Mouse (Mus musculus) forebrain, embryonic 14.5 days (tissue): Measurements from ENCODE around the gene Cadps. TPM values are rescaled to one million over a fixed set of nuclear protein-coding genes. Genes with fewer than 3 reads are reported as not detected.

ENCODE experiments used
- ATAC-seq: fragments of 200-750 bp; cut with Nextera tagmentation; 2 replicates; pipeline ENCODE4 v1.8.0; 2017; ENCODE audit warnings: mild to moderate bottlenecking, moderate library complexity
- DNase-seq: peaks from one replicate; pipeline ENCODE4 v3.0.0-alpha.2; 2015; ENCODE audit warnings: low spot score
- H3K27ac ChIP-seq: fragments of 300-500 bp; sonication (generic); 2 replicates; pipeline ENCODE4 v1.5.1; 2014; ENCODE audit warnings: low read depth, mild to moderate bottlenecking, control low read depth, low read length, moderate library complexity
- H3K27me3 ChIP-seq: fragments of 300-500 bp; sonication (generic); replicated peaks from 2 replicates; pipeline ENCODE4 v1.6.1; 2014; ENCODE audit warnings: low read length, control low read depth, mixed read lengths; ENCODE audit not compliant: control insufficient read depth, insufficient read depth
- H3K36me3 ChIP-seq: fragments of 300-500 bp; sonication (generic); 2 replicates; pipeline ENCODE4 v1.6.1; 2014; ENCODE audit warnings: low read length, control low read depth; ENCODE audit not compliant: control insufficient read depth, insufficient read depth
- H3K4me1 ChIP-seq: fragments of 300-500 bp; sonication (generic); 2 replicates; pipeline ENCODE4 v1.6.1; 2014; ENCODE audit warnings: antibody characterized with exemption, low read length, control low read depth; ENCODE audit not compliant: control insufficient read depth, insufficient read depth
- H3K4me2 ChIP-seq: fragments of 300-500 bp; sonication (generic); 2 replicates; pipeline ENCODE4 v1.6.1; 2014; ENCODE audit warnings: mild to moderate bottlenecking, control low read depth, low read length
- H3K4me3 ChIP-seq: fragments of 300-500 bp; sonication (generic); 2 replicates; pipeline ENCODE4 v1.5.1; 2014; ENCODE audit warnings: low read depth, low read length, control low read depth
- H3K9ac ChIP-seq: fragments of 300-500 bp; sonication (generic); 2 replicates; pipeline ENCODE4 v1.6.1; 2014; ENCODE audit warnings: mild to moderate bottlenecking, low read length, control low read depth, moderate library complexity
- H3K9me3 ChIP-seq: fragments of 300-500 bp; sonication (generic); replicated peaks from 2 replicates; pipeline ENCODE4 v1.6.1; 2016; ENCODE audit warnings: low read length, control low read depth, mixed read lengths; ENCODE audit not compliant: control insufficient read depth
- WGBS: fragments of 180-500 bp; shearing (Covaris S2); extraction: QIAGEN DNeasy Blood & Tissue Kit; methylation state at CpG from one replicate; pipeline ENCODE4 v1.1.7; 2014; 5-methylcytosine and 5-hydroxymethylcytosine counted together
- polyA plus RNA-seq: library from polyadenylated mRNA; unstranded; fragments of >200 nt; fragmentation: Nextera tagmentation; extraction: Ambion mirVana; gene quantifications from 2 replicates; pipeline ENCODE4 v1.2.1, GENCODE M21; 2014

Gene Cadps
- polyA plus RNA-seq, 1 experiment from 2014 or later, result 36.0 TPM

DNA sequence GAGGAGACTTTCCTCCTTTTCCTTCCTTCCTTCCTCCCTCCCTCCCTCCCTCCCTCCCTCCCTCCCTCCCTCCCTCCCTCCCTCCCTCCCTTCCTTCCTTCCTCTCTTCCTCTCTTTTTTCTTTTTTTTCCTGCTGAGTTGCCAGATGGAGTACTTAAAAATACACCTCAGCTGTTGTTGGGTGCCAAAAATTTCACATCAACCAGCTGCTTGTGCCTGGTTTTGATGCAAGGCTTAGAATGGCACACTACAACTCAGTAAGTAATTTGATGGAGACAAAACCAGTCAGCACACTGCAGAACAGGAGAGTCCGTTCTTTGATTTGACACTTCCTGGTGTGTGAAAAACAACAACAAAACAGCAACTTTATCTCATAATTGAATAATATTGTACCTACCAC lies 42.9 kb downstream of the Cadps start:
- Histone ChIP-seq H3K4me2 (no peak overlapping the region), H3K9ac (no peak overlapping the region), H3K27ac (no peak overlapping the region), H3K4me1 (no peaks in the 10 kb centered on the region), H3K27me3 (no peaks in the 10 kb centered on the region), H3K4me3 (no peak overlapping the region), H3K9me3 (no peaks in the 10 kb centered on the region), H3K36me3 (no peaks in the 10 kb centered on the region)
- 78% methylated on average over 1 of the region's 1 CpGs for WGBS
- ATAC-seq (no peak), DNase-seq (no peak)

DNA sequence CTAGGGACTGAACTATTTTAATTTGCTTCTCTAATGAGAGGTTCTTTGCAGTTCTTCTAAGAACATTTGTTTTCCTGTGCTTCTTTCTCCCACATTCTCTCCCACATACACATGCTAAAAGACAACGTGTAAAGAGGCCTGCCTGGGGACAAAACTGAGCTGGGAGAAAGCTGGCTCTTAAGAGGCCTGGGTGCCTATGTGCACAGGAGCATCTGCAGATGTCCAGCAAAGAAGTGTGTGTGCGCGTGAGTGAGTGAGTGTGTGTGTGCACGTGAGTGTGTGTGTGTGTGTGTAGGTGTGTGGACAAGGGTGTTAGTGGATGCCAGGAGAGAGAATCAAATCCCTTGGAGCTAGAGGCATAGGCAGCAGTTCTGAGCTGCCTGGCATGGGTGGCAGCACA lies 44.9 kb downstream of the Cadps start:
- H3K9ac ChIP-seq, result no peak overlapping the region

DNA sequence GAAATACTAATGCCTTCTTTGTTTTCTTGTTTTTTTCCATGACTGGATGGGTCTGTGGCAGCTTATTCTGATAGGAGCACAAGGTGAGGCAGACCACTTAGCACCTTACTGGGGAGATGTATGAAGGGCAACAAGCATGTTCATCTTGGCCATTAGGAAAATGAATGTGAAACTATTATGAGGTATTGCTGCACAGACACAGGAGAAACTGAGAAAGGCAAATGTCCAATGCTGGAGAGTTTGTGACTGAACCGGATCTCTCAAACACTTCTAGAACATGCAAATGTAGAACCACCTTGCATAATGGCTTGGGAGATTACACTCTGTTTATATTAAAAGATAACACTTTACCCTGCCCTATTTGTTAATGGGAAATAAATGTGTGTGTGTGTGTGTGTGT lies 54.0 kb downstream of the Cadps start:
- Histone ChIP-seq H3K27me3 (no peaks in the 10 kb centered on the region), H3K9me3 (no peaks in the 10 kb centered on the region), H3K4me3 (no peak overlapping the region), H3K36me3 (no peaks in the 10 kb centered on the region), H3K9ac (no peak overlapping the region), H3K4me1 (no peaks in the 10 kb centered on the region), H3K4me2 (no peak overlapping the region), H3K27ac (no peak overlapping the region)
- DNase-seq (no peak), ATAC-seq (no peak)
- WGBS, result 94% methylated on average over 1 of the region's 1 CpGs

More for the DNA sequence above, 44.9 kb downstream of the Cadps start:
- no peak for DNase-seq
- H3K4me3 ChIP-seq, result no peak overlapping the region
- no peak overlapping the region for H3K27ac ChIP-seq
- H3K4me1 ChIP-seq, result no peaks in the 10 kb centered on the region
- no peaks in the 10 kb centered on the region for H3K27me3 ChIP-seq
- ATAC-seq, result no peak
- H3K4me2 ChIP-seq, result no peak overlapping the region
- no peaks in the 10 kb centered on the region for H3K9me3 ChIP-seq
- H3K36me3 ChIP-seq, result no peaks in the 10 kb centered on the region
- 64% methylated on average over 4 of the region's 4 CpGs for WGBS

DNA sequence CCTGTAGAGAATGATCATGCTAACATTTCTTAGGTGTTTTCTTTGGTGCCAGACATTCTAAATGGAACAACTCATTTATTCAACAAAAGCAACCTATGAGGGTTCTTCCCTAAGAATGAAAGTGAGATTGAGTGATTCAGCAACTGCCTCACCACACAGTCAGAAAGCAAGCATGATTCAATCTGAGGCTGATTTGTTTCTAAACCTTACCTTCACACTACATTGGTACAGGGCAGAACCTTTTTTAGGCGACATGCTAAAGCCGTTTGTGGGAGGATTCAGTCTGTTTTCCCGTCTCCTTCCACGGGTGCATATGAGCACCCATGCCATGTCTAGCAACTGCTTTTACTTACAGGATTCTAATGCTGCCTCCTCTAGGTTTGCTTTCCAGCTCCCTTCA lies 69.6 kb downstream of the Cadps start:
- H3K4me3 ChIP-seq, result no peak overlapping the region
- H3K27ac ChIP-seq, result no peak overlapping the region
- no peak overlapping the region for H3K9ac ChIP-seq
- ATAC-seq (no peak), DNase-seq (no peak)
- H3K9me3 ChIP-seq, result no peaks in the 10 kb centered on the region
- no peak overlapping the region for H3K4me2 ChIP-seq
- no peaks in the 10 kb centered on the region for H3K36me3 ChIP-seq
- WGBS, result 96% methylated on average over 4 of the region's 4 CpGs
- no peaks in the 10 kb centered on the region for H3K27me3 ChIP-seq
- no peaks in the 10 kb centered on the region for H3K4me1 ChIP-seq

DNA sequence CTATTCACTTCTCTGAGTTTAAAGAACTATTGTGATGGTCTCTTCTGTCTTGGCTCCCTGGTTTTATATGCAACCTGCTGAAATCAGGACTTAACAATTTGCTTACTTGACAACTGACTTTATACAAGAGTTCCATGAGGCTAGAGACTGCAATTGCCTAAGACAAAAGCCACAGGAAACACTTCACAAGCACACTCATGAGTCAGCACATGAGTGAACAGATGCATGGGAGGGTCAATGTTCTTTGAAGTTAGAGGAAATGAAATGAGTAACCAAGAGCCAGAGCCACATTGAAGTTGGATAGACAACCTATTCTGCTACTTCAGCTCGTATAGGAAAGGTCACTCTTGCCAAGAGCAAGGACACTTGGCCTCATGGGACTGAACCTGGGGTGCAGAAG lies 71.1 kb downstream of the Cadps start:
- no peak overlapping the region for H3K27ac ChIP-seq
- H3K4me3 ChIP-seq, result no peak overlapping the region
- DNase-seq (no peak), ATAC-seq (no peak)
- no peak overlapping the region for H3K9ac ChIP-seq
- no peaks in the 10 kb centered on the region for H3K36me3 ChIP-seq
- no peaks in the 10 kb centered on the region for H3K27me3 ChIP-seq
- no peaks in the 10 kb centered on the region for H3K9me3 ChIP-seq
- WGBS, result 69% methylated on average over 1 of the region's 1 CpGs
- no peak overlapping the region for H3K4me2 ChIP-seq
- no peaks in the 10 kb centered on the region for H3K4me1 ChIP-seq

DNA sequence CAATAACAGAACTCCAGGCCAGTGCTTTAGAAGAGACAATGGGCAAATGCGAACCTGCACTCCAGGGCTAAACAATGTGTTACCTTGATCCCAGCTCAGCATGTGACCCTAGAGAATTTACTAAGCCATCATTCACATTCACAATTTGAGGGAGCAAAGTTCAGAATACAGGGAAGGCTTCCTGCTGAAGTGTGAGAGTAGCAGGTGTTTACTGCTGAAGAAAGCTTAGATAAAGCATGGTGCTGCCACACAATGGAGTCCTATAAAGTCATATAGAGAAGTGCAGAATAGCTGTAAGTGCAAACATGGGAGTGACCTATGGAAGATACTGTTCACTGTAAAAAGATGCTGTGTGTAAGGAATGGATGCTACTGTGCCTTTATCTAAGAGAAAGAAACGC lies 91.9 kb downstream of the Cadps start:
- Histone ChIP-seq H3K9ac (no peak overlapping the region), H3K4me3 (no peak overlapping the region), H3K4me1 (no peaks in the 10 kb centered on the region), H3K27me3 (no peaks in the 10 kb centered on the region), H3K36me3 (no peaks in the 10 kb centered on the region), H3K9me3 (no peaks in the 10 kb centered on the region), H3K4me2 (no peak overlapping the region), H3K27ac (no peak overlapping the region)
- ATAC-seq (no peak), DNase-seq (no peak)
- 71% methylated on average over 2 of the region's 2 CpGs for WGBS

DNA sequence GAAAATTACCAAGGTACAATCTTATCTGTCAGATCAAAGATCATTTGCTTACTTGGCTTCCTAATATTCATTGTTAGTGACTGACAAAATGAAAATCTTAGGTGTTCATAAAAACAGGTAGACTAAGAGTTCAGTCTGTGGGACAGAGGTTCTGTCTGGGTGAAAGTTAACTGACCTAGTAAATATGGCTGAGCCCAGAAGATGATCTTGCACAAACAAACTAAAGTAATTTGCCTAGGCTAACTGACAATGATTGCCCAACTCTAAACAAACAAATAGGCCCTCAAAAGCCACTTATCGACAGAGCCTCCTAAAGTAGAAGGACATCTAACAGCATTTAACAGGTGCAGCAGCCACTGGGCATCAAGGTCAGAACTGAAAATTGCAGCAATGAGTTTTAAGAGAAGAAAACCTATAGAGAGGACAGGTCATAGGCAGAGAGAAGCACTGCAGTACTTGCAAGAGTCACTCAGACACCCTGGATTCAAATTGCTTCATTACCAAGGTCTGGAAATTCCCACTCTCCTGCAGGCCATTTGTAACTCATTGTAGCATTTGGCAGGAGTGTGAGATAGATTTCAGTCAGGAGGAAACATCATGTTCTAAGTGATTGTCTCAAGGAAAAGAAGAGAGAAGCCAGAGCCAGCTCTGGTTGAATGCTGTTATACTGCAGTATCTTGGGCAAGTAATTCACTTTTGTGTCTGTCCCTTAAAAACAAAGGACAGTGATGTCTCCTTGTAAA lies 100.3 kb downstream of the Cadps start:
- no peak for ATAC-seq
- Histone ChIP-seq H3K9me3 (no peaks in the 10 kb centered on the region), H3K4me3 (no peak overlapping the region), H3K27ac (no peak overlapping the region), H3K4me1 (peaks cover 6% of the 10 kb centered on the region; the same call in 1 of the 2 replicates), H3K36me3 (no peaks in the 10 kb centered on the region), H3K9ac (no peak overlapping the region), H3K27me3 (no peaks in the 10 kb centered on the region), H3K4me2 (no peak overlapping the region)
- DNase-seq, result no peak
- WGBS, result 88% methylated on average over 1 of the region's 1 CpGs

DNA sequence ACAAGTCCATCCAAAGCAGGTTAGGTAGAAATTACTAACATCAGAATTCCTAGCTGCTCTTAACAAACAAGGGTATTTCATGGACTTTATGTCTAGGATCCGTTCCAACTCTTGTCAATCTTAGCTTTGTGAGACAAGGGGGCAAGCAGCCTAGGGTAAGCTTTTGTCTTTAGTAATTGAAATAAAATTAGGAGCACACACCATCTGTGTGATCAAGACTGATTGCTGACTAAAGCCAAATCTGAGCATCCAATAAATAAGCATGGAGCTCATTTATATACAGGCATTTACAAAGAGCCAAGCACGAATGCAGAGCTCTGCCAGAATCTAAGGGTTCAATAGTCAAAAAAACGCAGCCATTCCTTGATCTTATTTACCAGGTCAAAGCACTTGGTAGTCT lies 104.1 kb downstream of the Cadps start:
- no peak overlapping the region for H3K9ac ChIP-seq
- H3K4me3 ChIP-seq, result no peak overlapping the region
- H3K36me3 ChIP-seq, result no peaks in the 10 kb centered on the region
- H3K4me2 ChIP-seq, result no peak overlapping the region
- peaks cover 6% of the 10 kb centered on the region; the same call in 1 of the 2 replicates for H3K4me1 ChIP-seq
- peak overlapping the region; percentile 45 for H3K27ac ChIP-seq
- WGBS, result 16% methylated on average over 3 of the region's 3 CpGs
- peak; percentile 93 for ATAC-seq
- DNase-seq, result peak; percentile 86
- no peaks in the 10 kb centered on the region for H3K27me3 ChIP-seq
- H3K9me3 ChIP-seq, result no peaks in the 10 kb centered on the region

DNA sequence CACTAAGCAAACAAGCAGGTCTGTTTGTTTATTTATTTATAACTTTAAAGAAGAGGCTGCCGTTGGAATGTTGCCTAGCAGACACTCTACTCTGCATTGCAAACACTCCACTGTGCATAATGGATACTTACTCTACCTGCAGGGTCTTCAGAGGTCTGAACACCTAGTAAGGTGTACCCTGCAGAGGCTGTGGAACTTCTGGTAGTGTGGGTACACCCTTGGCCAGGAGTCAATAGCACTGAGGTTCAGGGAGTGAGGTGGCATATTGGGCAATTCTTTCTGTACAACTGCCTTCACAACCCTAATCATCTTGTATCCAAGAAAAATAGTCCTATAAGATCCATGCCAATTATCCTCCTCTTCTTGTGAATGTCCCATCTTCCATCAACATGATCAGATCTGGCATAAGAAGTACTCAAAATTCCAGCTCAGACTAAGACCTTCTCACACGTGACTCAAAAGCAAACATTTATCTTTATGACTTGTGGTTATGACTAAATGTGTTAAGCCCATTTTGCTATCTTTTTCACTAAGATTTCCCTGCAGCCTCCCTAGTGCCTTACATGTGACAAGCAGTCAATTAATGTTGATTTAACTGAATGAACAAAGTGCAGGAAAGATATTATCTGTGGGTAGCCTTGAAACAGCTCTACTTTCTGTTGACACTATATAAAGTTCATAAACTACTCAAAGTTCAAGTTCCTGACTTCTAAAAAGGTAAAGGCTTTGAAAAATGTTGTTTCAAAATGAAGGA lies 106.8 kb downstream of the Cadps start:
- DNase-seq (no peak), ATAC-seq (no peak)
- Histone ChIP-seq H3K36me3 (no peaks in the 10 kb centered on the region), H3K4me3 (no peak overlapping the region), H3K9me3 (no peaks in the 10 kb centered on the region), H3K9ac (no peak overlapping the region), H3K27me3 (no peaks in the 10 kb centered on the region), H3K4me1 (peaks cover 6% of the 10 kb centered on the region; the same call in 1 of the 2 replicates), H3K27ac (no peak overlapping the region), H3K4me2 (no peak overlapping the region)
- WGBS, result 85% methylated on average over 2 of the region's 2 CpGs
